Mouse (Mus musculus): ENCODE measurements around the gene Plpp7. TPM values are rescaled to one million over a fixed set of nuclear protein-coding genes. Genes with fewer than 3 reads are reported as not detected.
A peak's percentile ranks its signal among the peaks of the same experiment; 100 is the strongest.

Plpp7 gene
- total RNA-seq, 2 experiments from 2014 or later: 27.3 to 33.7 TPM

- no peak for DNase-seq (ENCODE audit: low spot score in 2 of 2)
- intact Hi-C loops (cut with DNase I): no loop called here
Measured at GRCm38 (mm10) chr2:32066005-32066404, 29.3 kb upstream of the Plpp7 start.

GRCm38 (mm10) chr2:32068811-32069607 lies 26.3 kb upstream of the Plpp7 start:
- intact Hi-C loops (cut with DNase I): no loop called here
- DNase-seq (ENCODE audit: low spot score in 2 of 2): no peak

DNA sequence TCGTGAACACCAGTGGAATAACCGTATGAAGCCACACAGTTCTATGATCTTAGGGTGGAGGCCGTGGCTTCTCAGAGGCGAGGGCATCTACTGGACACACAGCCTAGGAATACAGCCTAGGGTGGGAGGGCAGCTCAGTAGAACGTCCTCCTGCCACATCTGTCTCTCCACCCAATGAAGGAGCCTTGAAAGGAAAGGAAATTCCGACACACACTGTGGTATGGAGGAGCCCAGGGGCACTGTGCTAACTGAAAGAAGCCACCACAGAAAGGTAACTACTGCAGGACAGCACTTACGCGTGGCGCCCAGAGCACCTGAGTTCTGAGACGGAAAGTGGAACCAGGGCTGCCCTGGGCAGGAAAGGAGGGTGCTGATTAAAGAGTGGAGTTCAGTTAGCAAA lies 24.6 kb upstream of the Plpp7 start:
- no peak for DNase-seq (ENCODE audit: low spot score in 2 of 2)
- intact Hi-C loops (cut with DNase I): no loop called here

DNA sequence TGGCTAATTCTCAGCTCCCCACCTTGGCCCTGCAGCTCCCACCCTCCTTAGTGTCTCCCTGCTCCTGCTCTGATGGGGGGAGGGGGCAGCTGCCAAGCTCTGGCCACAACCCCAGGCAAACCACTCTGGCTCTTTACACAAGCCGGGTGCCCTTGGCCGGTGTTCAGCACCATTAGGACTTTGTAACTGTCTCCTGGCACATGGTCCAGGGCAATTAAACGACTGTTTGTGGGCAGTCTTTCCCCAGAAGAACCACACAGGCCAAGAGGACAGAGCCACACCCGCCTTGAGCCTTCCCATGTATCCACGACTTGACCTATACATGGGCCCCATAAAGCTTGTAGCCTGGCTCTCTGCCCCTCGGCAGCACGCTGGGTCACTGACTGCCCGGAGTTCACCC lies 20.9 kb upstream of the Plpp7 start:
- no peak for DNase-seq (ENCODE audit: low spot score in 2 of 2)
- intact Hi-C loops (cut with DNase I): no loop called here

- DNase-seq (ENCODE audit: low spot score in 2 of 2): no peak
- intact Hi-C loops (cut with DNase I): no loop called here
Measured at GRCm38 (mm10) chr2:32075368-32075767, 20.0 kb upstream of the Plpp7 start.

- DNase-seq (ENCODE audit: low spot score in 2 of 2): no peak
- intact Hi-C loops (cut with DNase I): no loop called here
Measured at GRCm38 (mm10) chr2:32077744-32078143, 17.6 kb upstream of the Plpp7 start.

GRCm38 (mm10) chr2:32078522-32078921 lies 16.8 kb upstream of the Plpp7 start:
- DNase-seq (ENCODE audit: low spot score in 2 of 2): no peak
- intact Hi-C loops (cut with DNase I): no loop called here

GRCm38 (mm10) chr2:32079191-32079725 lies 16.1 kb upstream of the Plpp7 start:
- DNase-seq (ENCODE audit: low spot score in 2 of 2): no peak
- intact Hi-C loops (cut with DNase I): no loop called here

DNA sequence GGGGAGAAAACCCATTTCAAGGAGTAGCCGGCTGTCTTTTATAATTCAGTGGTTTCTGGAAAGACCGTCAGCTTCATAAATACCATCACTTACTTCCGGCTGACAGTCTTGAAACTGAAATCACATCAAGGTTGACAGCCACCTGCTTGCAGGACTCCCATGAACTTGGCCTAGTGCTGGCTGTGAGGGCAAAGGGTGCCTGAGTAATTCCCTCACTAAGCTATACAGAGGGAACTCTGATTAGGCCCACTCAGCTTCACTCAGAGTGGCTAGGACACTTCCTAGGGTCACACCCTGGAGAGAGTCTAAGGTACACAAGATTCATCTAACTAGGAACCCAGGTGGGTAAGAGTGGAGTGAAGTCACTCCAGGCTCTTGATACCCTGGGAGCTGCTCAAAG lies 14.6 kb upstream of the Plpp7 start:
- DNase-seq (ENCODE audit: low spot score in 2 of 2): no peak
- intact Hi-C loops (cut with DNase I): loop anchor here (5.0 kb wide), 1 partner anchor 52 kb away; no protein-coding TSS in a partner anchor

DNA sequence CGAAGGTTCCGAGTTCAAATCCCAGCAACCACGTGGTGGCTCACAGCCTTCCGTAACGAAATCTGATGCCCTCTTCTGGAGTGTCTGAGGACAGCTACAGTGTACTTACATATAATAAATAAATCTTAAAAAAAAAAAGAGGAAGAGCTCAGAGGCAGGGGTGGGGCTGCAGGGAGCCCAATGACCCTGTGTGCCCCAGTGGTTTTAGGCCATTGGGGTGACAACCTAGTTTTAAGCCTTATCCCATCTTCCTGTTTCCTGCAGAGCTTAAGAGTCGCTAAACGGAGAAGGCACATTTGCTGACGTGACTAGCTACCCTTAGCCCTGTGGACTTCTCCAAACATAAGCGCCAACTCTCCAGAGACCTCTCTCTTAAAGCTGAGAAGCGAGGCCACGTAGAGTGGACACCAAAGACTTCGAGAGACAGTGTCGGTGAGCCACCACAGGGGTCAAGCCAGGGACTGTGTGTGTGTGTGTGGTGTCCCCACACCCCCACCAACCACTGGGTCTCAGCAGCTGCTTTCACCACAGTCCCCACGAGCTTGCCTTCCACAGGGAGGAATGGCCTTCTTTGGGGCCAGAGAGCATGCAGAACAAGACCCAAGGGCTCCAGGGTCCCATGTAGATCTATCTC lies 13.9 kb upstream of the Plpp7 start:
- no peak for DNase-seq (ENCODE audit: low spot score in 2 of 2)
- intact Hi-C loops (cut with DNase I): loop anchor here (5.0 kb wide), 1 partner anchor 51 kb away; no protein-coding TSS in a partner anchor

- intact Hi-C loops (cut with DNase I): loop anchor here (5.0 kb wide), 1 partner anchor 50 kb away; no protein-coding TSS in a partner anchor
Measured at GRCm38 (mm10) chr2:32082229-32082628, 13.1 kb upstream of the Plpp7 start.

GRCm38 (mm10) chr2:32083159-32084011 lies 11.9 kb upstream of the Plpp7 start:
- DNase-seq (ENCODE audit: low spot score in 2 of 2): peak; percentile 46 to 55

More at GRCm38 (mm10) chr2:32082229-32082628, 13.1 kb upstream of the Plpp7 start:
- DNase-seq (ENCODE audit: low spot score in 2 of 2): no peak

DNA sequence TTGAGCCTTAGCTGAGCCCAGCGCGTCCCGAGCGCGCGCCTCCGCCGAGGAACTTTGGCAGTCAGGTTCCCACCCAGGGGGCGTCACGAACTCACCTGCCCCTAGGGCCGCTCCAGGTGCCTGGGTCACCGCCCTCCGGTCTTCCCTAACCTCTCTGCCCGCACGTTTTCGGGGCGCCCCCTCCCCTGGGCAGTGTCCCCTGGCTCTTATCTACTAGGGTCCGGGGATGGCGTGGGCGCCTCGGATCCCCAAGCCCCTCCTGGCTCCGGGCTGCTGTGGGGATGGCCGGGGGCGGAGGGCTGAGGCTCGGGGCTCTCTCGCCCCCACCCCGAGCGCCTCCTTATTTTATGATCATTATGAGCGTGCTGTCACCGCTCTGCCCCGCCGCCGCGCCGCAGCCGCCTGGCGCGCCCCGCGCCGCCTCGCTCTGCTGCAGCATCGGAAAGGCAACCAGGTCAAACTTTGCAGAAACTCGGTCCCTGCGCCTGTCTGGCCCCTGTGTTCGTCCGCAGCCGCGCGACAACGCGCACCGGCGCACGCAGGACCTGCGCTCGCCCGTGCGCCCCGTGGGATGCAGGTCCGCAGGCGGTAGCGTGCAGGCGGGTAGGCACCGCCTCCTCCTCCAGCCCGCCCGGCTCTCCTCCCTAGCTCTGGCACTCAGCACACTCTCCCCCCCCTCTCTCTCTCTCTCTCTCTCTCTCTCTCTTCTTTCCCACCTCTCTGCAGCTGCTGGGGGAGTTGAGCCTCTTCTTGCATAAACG lies 11.0 kb upstream of the Plpp7 start, which contains the start of gene Fam78a:
Gene Fam78a (minus strand): TSS at position 747 of the 761 bp plus-strand sequence.
- peak; percentile 50 to 66 for DNase-seq (ENCODE audit: low spot score in 2 of 2)

More at GRCm38 (mm10) chr2:32083159-32084011, 11.9 kb upstream of the Plpp7 start:
- intact Hi-C loops (cut with DNase I): loop anchor here (5.0 kb wide), 1 partner anchor 49 kb away; no protein-coding TSS in a partner anchor

DNA sequence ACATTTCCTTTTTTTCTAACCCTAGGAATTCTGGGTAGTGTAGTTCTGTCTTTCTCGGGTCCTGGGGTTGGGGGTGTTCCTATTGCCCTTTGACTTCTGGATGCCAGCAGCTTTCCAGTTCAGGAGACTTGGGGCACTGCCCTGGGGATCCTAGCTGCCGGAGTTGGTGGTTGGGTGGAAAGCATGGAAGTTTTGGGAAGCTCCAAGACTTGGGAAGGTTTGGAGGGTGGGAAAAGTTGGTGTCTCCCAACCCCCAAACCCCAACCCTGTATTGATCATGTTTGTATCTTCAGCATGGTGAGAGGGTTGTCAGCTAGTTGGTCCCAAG lies 10.5 kb upstream of the Plpp7 start:
- intact Hi-C loops (cut with DNase I): loop anchor here (5.0 kb wide), 1 partner anchor 47 kb away; no protein-coding TSS in a partner anchor
- DNase-seq (ENCODE audit: low spot score in 2 of 2): no peak

More for the DNA sequence above, 11.0 kb upstream of the Plpp7 start, which contains the start of gene Fam78a:
- intact Hi-C loops (cut with DNase I): loop anchor here (5.0 kb wide), 1 partner anchor 48 kb away; no protein-coding TSS in a partner anchor

DNA sequence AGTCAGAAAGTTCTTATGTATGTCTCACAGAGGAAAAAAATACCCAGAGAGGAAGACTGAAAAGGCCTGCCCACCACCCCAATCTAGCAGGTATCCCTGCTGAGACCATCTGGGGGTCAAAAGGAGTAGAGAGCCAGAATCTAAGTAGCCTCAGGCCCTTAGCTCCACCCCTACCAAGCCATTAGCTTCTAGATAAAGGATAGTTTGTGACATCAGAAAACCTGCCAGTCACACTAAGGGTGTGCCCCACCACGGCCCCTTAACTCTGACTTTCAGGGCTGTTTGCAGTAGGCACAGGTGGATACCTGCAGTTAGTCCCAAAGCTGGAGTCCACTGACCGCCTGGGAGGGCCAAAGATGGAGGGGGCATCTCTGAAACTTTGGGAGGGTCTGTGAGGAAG lies 10.1 kb upstream of the Plpp7 start:
- no peak for DNase-seq (ENCODE audit: low spot score in 2 of 2)
- intact Hi-C loops (cut with DNase I): no loop called here

DNA sequence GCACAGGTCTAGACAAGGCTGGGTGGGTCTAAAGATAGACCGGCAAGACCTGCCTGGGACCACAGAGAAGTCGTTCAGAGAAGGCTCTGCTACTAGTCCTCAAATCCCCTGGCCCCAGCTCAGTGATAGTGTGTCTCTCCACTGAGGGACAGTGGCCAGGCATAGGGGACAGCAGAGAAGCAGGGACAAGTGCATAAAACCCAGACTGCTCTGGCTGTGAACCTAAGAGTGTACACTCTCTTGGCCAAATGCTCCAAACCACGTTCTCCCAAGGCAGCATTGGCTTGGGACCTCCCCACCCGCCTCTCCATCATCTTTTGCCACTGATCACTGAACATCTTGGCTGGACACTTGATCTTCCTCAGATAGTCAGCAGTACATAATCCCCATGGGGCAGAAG lies 7.7 kb upstream of the Plpp7 start:
- DNase-seq (ENCODE audit: low spot score in 2 of 2): no peak
- intact Hi-C loops (cut with DNase I): no loop called here

- intact Hi-C loops (cut with DNase I): no loop called here
- peak; percentile 73 to 83 for DNase-seq (ENCODE audit: low spot score in 2 of 2)
Measured at GRCm38 (mm10) chr2:32088372-32088981, 6.9 kb upstream of the Plpp7 start.

DNA sequence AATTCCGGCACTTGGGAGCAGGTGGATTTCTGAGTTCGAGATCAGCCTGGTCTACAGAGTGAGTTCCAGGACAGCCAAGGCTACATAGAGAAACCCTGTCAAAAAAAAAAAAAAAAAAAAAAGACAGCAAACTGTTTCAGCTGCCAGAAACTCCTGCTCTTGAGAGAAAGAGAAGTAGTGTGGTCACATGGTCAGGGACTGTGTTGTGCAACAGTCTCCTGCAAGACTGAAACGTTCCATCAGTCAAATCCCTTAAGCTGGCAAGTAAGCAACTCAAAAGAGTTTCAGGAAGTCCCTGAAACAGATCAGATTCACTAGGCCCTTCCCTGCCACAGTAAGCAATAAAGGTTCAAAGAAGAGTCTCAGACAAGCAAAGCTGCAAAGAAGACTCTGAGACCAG lies 5.7 kb upstream of the Plpp7 start:
- DNase-seq (ENCODE audit: low spot score in 2 of 2): no peak
- intact Hi-C loops (cut with DNase I): no loop called here
